In the genomic region with DNA sequence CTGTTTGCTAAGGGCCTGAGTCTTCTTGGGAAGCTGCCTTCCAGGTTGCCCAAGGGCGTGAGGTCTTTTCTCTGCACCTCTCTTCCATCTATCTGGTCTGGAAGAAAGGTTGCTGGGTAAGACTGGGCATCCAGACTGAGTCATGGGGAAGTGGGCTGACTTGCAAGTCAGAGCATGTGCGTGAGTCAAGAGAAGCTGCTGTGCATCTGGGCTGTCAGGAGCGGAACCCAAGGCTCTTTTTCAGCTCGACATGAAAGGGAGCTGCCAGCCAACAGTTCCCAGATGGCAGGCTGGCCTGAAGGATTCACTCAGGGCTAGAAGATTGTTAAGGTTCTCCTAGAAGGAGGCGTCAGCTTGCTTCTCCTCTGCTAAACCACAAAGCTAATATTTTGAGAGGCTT, we compare ENCODE assay signal across 21 mouse cellular contexts.
A peak's percentile ranks its signal among the peaks of the same experiment; 100 is the strongest.
DNase-seq lines count a peak whose midpoint lies in the region; ATAC-seq lines count a peak whose summit lies in the region.
"Had no signal": no experiment of that assay in that cellular context is flagged by ENCODE, and none has a peak within 500 bp of the region (broad histone marks: within the 10 kb centered on the region; RNA-seq: fewer than 3 reads in every experiment).

No protein-coding gene starts in this region.

- ATAC-seq in frontal cortex, adult (ENCODE audit: low TSS enrichment): peak; percentile 95
- ATAC-seq: forebrain, embryonic 13.5 days; inflammation-experienced regulatory T-cells, adult 6 months; liver, embryonic 12.5 days; midbrain, embryonic 13.5 days had no signal

- intact Hi-C loops in left cerebral cortex, postnatal 10 days (cut with DNase I): no loop called here

- DNase-seq in frontal cortex, postnatal 10 days (ENCODE audit: low spot score in 2 of 2): no peak
- peak; percentile 30 to 56 for DNase-seq in left cerebral cortex, adult 18-20 months (ENCODE audit: low spot score in 2 of 2)
- no peak for DNase-seq in left cerebral cortex, postnatal 10 days (ENCODE audit: extremely low spot score in 1 of 2, low spot score in 2 of 2)
- DNase-seq in NIH3T3 (ENCODE audit: low read depth): peak; percentile 13
- peak; percentile 14 for DNase-seq in right cerebral cortex, postnatal 25 days
- no peak for DNase-seq in kidney, postnatal 36 days
- DNase-seq: adrenal gland, postnatal 14 days; cerebellum, adult 8-10 months; cerebellum, postnatal 36 days; embryo, embryonic 11 days; heart, postnatal 4 days; kidney, adult 18-20 months; kidney, postnatal 10 days; lung, adult 18-20 months; lung, postnatal 10 days; thymus, postnatal 14 days had no signal

Comparison
In these comparisons a context has a peak if more than half of its experiments do, and no peak if none do; other contexts are left out.
1. DNase-seq: peak in left cerebral cortex, adult 18-20 months (2 of 2), NIH3T3 (single experiment) and right cerebral cortex, postnatal 25 days (single experiment); none in frontal cortex, postnatal 10 days (0 of 2), left cerebral cortex, postnatal 10 days (0 of 2) and kidney, postnatal 36 days (0 of 2).